Mouse (Mus musculus): Measurements from ENCODE around the gene Cnot4.
A peak's percentile ranks its signal among the peaks of the same experiment; 100 is the strongest.

The Cnot4 gene

GRCm38 (mm10) chr6:35033341-35033740 lies 100.2 kb downstream of the Cnot4 start:
- DNase-seq (ENCODE audit: low read depth, low spot score): no peak

- DNase-seq (ENCODE audit: low read depth, low spot score): no peak
Measured at GRCm38 (mm10) chr6:35032704-35033103, 100.8 kb downstream of the Cnot4 start.

- no peak for DNase-seq (ENCODE audit: low read depth, low spot score)
Measured at GRCm38 (mm10) chr6:35030811-35031210, 102.7 kb downstream of the Cnot4 start.

GRCm38 (mm10) chr6:35030226-35030625 lies 103.3 kb downstream of the Cnot4 start:
- DNase-seq (ENCODE audit: low read depth, low spot score): no peak

GRCm38 (mm10) chr6:35028023-35028422 lies 105.5 kb downstream of the Cnot4 start:
- DNase-seq (ENCODE audit: low read depth, low spot score): no peak

- DNase-seq (ENCODE audit: low read depth, low spot score): no peak
Measured at GRCm38 (mm10) chr6:35027257-35027656, 106.3 kb downstream of the Cnot4 start.

- DNase-seq (ENCODE audit: low read depth, low spot score): no peak
Measured at GRCm38 (mm10) chr6:35016624-35017023, 116.9 kb downstream of the Cnot4 start.

GRCm38 (mm10) chr6:35011953-35012352 lies 121.6 kb downstream of the Cnot4 start:
- no peak for DNase-seq (ENCODE audit: low read depth, low spot score)

- DNase-seq (ENCODE audit: low read depth, low spot score): no peak
Measured at GRCm38 (mm10) chr6:35010705-35011104, 122.8 kb downstream of the Cnot4 start.

GRCm38 (mm10) chr6:35002261-35002669 lies 131.3 kb downstream of the Cnot4 start:
- DNase-seq (ENCODE audit: low read depth, low spot score): peak; percentile 77

- DNase-seq (ENCODE audit: low read depth, low spot score): peak; percentile 35
Measured at GRCm38 (mm10) chr6:34999101-34999500, 134.4 kb downstream of the Cnot4 start.

GRCm38 (mm10) chr6:34996496-34996895 lies 137.0 kb downstream of the Cnot4 start:
- no peak for DNase-seq (ENCODE audit: low read depth, low spot score)

GRCm38 (mm10) chr6:34995265-34995681 lies 138.3 kb downstream of the Cnot4 start:
- peak; percentile 38 for DNase-seq (ENCODE audit: low read depth, low spot score)

GRCm38 (mm10) chr6:34994692-34995091 lies 138.8 kb downstream of the Cnot4 start:
- no peak for DNase-seq (ENCODE audit: low read depth, low spot score)

GRCm38 (mm10) chr6:34989263-34989662 lies 144.3 kb downstream of the Cnot4 start:
- no peak for DNase-seq (ENCODE audit: low read depth, low spot score)

GRCm38 (mm10) chr6:34988081-34988761 lies 145.3 kb downstream of the Cnot4 start, which contains the start of gene Slc23a4:
Gene Slc23a4, minus strand, starts transcription at chr6:34988404.
- DNase-seq (ENCODE audit: low read depth, low spot score): no peak

GRCm38 (mm10) chr6:34987085-34987645 lies 146.4 kb downstream of the Cnot4 start:
- no peak for DNase-seq (ENCODE audit: low read depth, low spot score)

GRCm38 (mm10) chr6:34980661-34981060 lies 152.9 kb downstream of the Cnot4 start:
- no peak for DNase-seq (ENCODE audit: low read depth, low spot score)

- DNase-seq (ENCODE audit: low read depth, low spot score): no peak
Measured at GRCm38 (mm10) chr6:34979291-34979690, 154.2 kb downstream of the Cnot4 start.
